Mouse (Mus musculus): ENCODE measurements at regions not wholly inside any gene's neighbourhood (a gene's known extent, or its start where the extent isn't known, plus 50 kb on each side); places are given as distances from the start of the nearest gene placed in this dataset.
A peak's percentile ranks its signal among the peaks of the same experiment; 100 is the strongest.

DNA sequence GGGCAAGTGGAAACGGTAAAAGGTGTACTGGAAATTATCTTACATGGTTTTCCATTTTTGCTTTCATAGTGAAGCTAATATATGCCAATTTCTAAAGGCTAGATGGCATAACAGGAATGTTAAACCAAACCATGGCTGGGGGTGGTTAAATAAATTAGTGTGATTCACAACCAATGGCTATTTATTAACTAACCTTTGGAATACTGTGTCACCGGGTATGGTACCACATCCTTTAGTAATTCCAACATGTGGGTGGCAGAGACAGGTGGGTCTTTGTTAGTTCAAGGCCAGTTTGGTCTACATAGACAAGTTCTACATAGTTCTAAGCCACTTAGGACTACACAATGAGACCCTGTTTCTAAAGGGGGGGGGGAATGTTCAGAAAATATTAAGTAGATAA is 179.8 kb upstream of the Plxnc1 start:
- DNase-seq = no peak

DNA sequence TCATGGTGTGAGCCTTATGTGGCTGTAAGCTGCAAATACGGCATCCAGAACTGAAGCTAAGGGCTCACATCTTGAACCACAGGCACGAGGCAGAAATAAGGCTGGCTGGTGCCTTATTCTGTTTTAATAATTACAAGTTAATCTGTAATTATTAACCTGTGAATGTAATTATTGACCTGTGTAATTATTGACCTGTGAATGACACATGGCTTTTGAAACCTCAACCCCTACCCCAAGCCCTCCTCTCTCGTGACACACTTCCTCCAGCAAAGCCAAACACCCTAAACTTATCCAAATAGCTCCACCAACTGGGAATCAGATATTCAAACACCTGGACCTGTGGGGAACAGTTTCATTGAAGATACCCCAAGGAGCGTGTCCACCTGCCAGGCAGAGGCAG is 175.4 kb upstream of the Plxnc1 start:
- no peak for DNase-seq

DNA sequence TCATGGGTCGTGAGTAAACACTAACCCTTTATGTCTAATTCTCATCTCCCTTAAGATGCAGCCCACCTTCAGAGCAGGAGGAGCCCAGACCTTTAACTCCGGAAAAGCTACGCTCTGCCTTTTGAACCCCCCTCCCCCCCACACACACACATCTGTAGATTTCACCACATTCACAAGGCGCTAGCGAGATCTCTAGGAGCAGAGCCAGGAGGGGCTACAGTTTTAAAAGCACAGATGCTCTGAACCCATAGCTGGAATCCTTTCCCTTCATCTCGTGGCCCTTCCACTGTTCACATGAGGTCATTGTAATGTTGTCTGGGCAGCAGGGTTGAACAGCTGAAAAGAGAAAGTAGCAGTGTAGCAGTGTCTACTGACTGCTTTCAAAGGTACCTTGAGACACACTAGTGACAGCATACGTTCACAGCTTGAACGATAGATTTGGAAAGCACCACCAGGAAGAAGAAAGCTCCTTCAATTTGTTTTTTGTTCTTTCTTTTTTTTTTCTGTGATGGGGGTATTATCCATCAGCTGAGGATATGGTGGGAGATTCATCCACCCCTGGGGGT is 174.2 kb upstream of the Plxnc1 start:
- DNase-seq = no peak

DNA sequence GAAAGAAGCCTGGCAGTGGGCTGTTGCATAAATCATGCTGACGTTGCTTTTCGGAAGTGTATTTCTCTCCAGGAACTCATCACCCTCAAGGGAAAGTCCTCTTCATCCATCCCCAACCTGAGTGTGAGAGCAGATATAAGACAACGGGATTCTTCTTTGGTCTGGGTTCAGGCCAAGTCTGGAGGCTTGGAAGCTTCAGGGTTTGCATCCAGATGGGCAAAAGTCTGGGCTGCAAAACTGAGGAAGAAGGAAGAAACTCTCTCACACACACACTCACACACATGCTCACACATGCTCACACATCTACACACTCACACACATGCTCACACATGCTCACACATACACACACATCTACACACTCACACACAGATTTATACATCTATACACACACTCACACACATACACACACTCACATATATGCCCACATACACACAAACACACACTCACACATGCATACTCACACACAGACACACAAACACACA is 173.1 kb upstream of the Plxnc1 start:
- DNase-seq = no peak

DNA sequence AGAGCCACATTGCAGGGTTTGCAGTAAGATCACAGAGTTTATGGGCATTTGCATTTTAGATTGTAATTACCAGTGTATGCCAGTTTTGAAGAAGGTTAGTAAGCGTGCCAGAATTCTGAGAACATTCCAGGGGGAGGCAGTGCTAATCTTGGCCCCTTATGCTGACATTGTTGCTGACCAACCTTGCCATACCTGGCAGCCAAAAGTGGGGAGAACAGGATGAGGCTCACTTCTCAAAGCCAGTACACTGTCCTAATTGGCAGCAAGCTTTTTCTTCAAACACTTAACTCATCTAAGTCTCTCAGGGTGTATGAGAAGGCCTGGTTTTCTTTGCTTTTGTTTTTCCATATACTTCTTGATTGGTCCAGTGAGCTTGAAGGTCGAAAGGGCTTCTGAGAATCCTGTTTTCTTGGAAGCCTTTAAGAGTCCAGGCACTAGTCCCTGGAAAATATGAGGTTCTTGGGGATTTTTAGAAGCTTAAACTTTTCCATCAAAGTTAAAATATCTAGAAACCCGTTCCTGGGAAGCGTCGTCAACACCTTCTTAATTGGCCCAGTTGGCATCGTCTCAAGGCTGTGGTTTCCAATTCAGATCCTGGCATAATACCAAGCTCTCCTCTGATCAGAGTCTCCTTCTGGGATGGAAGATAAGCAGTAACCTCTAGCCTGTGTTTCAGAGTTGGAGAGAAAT is 172.6 kb upstream of the Plxnc1 start:
- peak; percentile 71 for DNase-seq

DNA sequence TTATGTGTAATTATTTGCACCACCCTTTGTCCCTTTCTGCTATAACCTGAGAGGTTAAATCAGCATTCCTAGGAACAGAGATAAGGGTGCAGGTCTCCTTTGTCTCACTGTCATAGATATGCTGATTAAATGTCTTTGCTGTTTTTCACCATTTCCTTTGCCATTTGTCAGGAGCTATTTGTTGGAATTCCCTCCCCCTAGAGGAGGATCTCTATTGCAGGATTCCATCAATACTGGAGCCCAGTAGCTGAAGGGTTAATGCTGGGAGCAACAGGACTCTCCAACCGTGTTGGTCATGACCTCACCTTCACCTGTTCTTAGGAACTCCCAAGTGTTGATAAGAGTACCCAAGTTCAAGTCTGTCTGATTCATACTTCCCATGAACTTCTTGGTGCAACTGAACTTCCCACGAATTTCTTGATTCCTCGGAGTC is 172.0 kb upstream of the Plxnc1 start:
- DNase-seq = no peak

DNA sequence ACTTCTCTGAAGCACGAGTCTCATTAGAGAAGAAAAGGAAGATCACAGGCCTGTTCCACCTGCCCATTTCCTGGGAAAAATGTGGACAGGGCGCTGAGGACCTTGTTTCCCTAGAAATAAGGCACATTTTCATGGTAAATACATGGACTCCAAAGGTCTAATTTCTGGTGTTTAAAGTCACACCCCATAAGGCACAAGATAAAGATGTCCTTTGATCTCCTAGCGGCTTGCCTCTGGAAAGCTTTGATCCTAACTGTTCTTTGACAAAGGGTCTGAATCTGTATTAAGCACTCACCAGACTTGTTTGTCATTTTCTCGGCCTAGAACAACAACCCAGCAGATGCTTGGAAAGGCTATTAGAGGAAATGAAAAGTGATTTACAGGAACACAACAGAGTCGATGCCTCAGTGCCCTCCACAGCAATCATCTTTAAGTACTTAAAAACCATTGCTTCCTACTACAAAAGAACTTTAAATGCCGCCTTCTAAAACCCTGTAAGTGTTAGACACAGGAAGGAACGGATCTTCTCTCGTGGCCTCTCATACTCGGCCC is 168.3 kb upstream of the Plxnc1 start:
- no peak for DNase-seq

DNA sequence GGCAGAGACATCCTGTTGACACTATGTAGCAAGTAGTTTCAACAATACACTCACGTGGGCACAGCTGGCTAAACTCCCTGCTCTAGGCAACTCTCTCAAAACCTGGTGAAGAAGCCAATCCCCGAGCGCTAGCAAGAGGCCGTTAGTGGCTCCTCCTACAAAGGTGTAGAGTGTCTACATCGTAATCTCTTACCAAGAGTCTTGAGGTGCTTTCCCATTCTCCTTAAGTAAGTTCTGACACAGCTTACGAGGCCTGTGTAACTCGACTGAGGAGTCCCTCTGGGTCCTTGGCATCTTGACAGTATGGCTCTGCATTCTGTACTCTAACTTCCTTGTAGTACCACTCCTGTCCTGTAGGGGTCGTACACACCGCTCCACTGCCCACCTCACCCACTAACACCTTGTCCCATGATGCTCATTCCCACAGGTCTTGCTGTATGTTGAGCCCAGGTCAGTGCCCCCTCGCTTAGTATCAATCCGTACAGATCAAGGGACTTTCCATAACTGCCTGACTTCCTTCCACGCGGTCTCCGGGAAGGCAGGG is 167.7 kb upstream of the Plxnc1 start:
- DNase-seq = no peak

DNA sequence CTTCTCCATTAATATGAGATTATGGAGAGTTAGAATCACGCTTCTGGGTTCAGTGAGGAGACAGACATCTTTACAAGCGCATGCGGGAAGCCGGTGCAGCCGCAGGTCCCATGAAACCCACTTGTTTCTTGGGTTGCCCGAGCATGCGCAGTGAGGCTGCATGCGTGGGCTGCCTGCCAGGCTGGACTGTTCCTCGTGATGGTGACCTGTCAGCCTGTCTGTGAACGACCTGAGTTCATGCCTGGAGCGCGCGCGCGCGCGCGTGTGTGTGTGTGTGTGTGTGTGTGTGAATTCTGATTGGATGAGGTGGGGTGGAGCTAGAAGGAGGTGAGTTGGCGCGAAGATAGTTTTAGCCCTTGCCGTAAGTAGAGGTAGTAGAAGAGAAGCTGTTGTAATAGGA is 166.2 kb upstream of the Plxnc1 start:
- DNase-seq = peak; percentile 36

DNA sequence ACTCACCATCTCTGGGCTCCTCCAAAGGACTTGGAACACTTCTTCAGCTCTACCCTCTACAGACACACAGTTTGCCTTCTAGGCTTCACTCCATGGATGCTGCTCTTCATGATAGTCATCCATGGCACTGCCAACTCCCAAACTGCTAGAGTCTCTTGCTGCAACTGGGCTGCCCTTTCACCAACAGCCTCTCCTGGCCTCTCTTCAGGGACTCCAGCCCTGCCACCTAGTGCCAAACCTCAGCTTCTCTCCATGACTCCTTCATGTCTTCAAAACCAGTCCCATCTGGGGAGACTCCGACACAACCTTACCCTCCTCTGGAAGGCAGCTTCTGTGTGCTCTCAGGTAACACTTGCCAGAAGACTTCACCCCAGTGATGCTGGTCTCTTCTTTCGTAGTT is 164.9 kb upstream of the Plxnc1 start:
- no peak for DNase-seq

DNA sequence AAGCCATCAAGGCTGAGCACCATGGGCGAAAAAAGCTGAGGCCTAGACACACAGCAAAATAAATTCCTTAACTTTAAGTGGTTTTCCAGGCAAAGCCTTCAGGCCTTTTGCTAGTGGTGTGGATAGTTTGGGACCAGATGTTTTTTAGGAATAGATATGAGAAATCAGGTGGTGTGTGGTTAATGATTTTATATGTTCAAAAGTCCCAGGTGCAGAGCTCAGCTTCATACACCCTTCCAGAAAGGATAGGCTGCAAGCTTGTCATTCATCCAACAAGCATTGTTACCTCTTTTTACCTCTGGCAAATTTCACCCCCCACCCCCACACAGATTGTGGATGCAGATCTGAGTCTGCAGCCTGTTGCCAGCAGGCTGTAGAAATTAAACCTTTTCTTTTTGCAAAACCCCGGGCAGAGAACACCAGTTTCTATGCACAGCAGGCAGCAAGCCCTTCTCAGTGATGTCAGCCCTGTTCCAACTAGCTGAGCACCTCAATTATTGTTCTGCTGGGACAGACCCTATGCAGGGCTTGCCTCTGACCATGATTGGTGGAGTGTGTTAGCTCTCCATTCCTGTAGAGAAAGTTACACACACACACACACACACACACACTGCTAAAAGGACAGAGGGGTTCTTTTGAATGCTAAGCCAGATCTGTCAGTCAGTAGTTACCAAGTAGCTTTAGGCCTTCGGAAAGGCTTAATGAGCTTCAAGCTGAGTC is 163.1 kb upstream of the Plxnc1 start:
- no peak for DNase-seq

DNA sequence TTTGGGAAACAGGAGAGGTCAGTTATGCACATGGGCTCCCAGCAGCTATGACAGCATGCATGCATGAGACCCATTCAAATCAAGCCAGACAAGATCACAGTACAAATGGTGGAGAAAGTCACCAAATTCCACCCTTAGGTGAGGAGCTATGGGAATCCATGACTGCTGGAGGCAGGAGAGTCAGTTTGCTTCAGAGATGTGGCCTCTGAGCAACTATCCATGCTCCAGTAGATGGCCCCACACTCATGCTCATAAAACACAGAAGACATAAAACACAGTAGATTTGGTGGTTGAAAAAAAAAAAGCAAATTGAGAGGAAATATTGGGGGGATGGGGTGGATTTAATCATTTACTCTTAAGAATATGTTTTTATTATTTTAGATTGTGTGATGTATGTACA is 159.2 kb upstream of the Plxnc1 start:
- peak; percentile 29 for DNase-seq

DNA sequence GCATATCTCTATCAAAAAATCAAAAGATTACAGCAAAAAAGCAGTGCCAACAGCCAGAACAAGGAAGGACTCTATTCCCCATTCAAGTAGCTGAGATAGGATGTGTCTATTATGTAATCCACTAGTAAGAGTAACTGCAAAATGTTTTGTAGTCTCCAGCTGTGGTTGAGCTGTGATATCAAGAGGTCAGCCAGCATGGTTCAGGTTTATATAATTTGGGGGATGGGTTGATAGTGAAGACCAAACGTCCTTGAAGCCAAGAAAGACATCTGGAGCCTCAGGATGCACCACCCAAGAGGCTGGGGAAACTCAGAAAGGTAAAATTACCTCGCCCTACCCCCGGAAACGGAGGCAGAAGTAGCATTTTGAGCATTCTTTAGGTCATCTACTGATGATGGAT is 158.3 kb upstream of the Plxnc1 start:
- DNase-seq = no peak

DNA sequence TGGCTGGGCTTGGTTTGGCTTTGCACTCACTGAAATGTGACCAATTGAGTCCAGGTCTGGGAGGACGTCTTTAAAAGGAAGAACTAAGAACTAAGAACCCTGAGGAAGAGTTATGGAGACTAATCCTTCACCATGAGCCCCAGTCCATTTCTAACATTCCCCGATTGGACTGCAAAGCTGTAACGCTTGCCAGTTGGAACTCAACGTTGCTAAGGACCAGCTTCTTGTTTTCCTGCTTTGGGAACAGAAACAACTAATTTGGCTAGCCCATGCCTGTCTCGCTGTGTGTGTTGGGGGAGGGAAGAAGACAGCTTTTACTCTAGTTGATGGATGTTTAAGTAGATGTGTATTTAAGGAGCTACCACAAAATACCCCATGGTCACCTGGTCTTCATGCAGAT is 155.3 kb upstream of the Plxnc1 start:
- DNase-seq = peak; percentile 42

DNA sequence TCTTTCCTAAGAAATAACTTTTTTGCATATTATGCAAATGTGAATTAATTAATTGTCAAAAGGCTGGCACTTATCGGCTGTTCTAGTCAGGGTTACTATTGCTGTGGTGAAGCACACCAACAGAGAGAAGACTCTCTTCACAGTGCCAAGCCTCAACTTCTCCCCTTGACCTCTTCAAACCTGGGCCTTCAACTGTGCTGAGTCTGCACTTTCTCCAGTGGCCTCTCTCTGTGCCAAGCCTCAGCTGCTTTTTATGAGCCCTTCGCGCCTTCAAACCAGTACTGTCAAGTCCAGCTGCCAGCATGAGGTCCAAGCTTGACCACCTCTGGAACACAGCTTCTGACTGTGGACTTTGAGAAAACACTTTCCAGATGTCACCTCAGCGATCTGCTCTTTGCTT is 151.2 kb upstream of the Plxnc1 start:
- DNase-seq = no peak

DNA sequence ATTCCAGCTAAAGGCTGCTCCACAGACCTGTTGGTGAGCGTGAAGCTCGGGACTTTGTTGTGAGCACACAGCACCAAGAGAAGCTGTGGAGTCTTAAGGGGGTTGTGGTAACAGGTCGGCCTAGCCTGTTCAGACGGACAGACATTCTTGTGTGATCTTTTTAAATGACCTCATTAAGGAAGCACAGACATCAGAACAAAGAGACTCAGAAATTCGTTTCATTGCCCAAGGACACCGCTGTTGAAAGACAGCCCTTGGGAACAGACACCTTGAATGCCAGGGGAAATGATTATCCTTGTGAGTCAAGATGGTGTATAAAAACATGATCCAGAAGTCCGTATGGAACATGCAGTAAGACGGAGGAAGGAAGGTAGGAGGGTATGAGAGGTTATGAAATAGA is 150.1 kb upstream of the Plxnc1 start:
- no peak for DNase-seq

DNA sequence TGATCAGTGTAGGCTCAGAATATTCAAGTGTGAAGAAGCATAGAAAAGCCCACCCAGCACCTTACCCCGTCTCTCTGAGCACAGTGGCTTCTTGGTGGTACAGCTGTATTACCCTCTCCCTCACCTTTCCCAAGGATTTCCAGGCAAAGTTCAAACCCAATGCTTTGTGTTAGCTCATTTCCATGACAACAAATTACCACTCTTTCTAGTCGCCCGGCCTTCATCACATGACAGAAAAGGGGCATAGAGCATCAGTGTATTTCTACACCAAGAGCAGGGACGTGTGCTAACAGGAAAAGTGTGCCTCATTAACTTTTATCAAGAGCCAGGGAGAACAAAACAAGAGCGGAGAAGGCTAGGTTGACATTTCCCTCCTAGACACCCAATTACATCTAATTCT is 148.6 kb upstream of the Plxnc1 start:
- no peak for DNase-seq

DNA sequence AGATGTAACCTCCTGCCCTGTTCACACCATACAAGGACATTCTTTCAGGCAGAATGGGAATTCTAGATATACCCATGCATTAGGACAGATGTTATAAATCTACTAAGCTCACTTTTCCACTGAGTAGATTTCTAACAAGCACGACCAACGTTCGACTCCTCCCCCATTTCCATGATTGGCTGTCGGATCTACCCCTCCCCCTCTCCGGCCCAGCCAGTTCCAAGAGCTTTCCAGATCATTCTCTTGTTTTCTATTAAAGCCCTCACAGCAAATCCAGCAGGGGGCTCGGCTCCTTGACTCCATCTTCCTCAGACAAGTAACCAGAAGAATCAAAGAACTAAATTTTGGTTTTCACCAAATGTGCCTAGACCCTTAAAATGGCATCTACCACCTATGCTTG is 146.5 kb upstream of the Plxnc1 start:
- peak; percentile 15 for DNase-seq

DNA sequence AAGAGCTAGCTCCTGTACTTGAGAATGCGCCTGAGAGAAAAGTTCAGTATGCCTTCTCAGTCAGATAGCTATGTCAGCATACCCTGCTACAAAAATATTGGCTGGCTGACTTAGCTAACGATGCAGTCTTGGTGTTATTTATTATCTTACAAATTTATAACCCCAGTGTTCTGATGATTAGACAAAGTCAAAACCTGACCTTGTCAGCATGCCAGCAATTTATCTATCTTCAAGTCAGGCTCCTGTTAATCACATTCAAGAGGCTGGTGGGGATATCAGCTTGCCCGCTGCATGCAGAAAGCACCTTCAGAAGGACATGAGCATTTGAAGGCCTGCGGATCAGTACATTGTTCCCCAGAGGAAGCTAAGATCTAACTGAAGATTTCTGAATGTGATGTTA is 146.0 kb upstream of the Plxnc1 start:
- DNase-seq = no peak

DNA sequence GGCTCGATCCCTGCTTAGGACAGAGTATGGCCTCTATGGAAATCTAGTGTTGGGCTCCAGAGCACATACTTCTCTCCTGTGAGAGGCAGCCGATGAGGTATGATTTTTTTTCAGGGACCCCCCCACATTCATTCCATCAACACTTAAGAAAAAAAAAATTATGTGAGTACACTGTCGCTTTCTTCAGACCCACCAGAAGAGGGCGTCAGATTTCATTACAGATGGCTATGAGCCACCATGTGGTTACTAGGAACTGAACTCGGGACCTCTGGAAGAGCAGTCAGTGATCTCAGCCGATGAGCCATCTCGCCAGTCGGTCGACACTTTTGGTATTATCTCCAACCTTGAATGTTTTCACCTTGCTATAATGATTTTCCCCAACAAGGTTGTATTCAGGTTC is 145.4 kb upstream of the Plxnc1 start:
- DNase-seq = no peak

DNA sequence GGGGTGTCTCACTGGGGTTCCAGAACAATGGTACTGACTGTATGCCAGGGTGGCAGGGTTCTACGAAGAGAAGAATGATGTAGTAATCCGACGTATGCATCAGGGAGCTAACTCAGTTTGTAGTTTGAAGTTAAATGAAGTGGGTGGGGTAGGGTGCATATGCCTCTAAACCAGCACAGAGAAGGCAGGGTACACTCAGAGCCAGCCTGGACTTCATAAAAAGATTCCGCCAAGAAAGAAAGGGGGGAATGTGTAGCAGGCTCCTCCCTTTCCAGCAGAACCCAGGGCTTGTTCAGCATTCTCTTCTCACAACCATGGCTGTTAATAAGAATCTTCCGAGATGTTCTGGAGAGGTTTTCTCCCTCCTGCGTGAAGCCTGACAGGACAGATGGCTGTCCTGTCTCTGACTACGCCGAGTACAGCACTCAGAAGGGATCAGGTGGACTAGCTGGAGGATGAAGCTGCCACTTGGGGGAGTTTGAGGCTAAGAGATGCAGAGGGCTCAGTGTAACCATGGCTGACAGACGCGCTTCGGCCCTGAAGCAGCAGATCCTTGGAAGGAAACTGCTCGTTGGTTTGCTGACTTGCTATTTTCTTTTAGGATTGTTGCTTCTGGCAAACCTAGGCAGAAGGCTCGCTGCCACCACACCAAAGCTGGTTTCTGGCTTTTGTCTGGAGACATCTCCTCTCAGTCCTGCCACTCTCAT is 143.4 kb upstream of the Plxnc1 start:
- DNase-seq = peak; percentile 74

DNA sequence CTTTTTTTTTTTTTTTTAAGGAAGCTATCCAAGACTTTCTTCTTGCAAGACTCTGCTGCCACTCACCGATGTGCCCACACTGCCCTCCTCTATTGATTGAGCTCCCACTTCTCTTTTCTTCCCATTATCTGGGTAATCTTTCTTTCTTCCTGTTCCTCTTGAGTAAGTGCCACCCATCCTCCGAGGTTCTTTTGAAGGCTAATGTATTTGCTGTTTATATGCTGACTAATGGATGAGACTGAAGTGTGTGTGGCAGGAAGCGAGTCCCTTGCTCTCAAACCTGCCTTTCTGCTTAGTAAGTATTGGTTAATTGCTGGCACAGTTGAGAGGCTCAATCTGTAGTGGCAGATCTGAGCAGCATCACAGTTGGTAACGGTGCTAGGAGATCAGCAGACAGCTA is 142.1 kb upstream of the Plxnc1 start:
- DNase-seq = no peak
